Mouse (Mus musculus) erythroblast, embryonic 14.5 days (primary cell): ENCODE data around the gene Rbfox1.

Source experiments
- GATA1 ChIP-seq: IDR thresholded peaks from 2 replicates; pipeline ENCODE4 v1.6.1; 2012; ENCODE audit warnings: low read length, inconsistent platforms, mixed read lengths
- TAL1 ChIP-seq: IDR thresholded peaks from 3 replicates; pipeline ENCODE4 v1.6.1; 2012; ENCODE audit warnings: low read length, inconsistent platforms, mixed read lengths

DNA sequence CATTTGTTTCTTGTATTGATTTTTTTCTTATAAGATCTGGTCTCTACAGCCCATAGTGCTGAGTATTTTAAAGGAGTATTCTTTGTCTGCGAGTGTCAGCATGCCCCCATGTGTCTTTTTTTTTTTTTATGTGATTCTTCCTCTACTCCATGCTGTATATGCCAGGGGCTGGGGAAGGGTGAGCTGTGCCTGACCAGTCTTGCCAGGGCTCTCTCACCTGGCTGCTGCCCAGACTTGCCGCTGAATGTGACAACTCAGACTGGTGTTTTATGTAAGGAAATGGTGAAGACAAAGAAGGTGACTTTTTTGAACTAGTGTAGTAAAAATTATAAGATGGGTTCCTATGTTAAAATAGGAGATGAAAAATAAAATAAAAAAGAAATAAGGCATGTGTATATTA is 1262.7 kb downstream of the Rbfox1 start:
- TF ChIP-seq TAL1: no peak
- no peak for TF ChIP-seq GATA1
